Mouse (Mus musculus): ENCODE data around the gene Deaf1. TPM values are rescaled to one million over a fixed set of nuclear protein-coding genes. Genes with fewer than 3 reads are reported as not detected.

The Deaf1 gene
- total RNA-seq, 1 experiment from 2014 or later: 27.9 TPM

GRCm38 (mm10) chr7:141341689-141342226, 14.3 kb upstream of the Deaf1 start:
- ATAC-seq (ENCODE audit: extremely low read depth, insufficient number of reproducible peaks, low FRiP score, poor library complexity, severe bottlenecking): no peak

- no peak for ATAC-seq (ENCODE audit: extremely low read depth, insufficient number of reproducible peaks, low FRiP score, poor library complexity, severe bottlenecking)
Observed at GRCm38 (mm10) chr7:141340476-141340875, 13.0 kb upstream of the Deaf1 start.

GRCm38 (mm10) chr7:141340023-141340422, 12.5 kb upstream of the Deaf1 start:
- ATAC-seq (ENCODE audit: extremely low read depth, insufficient number of reproducible peaks, low FRiP score, poor library complexity, severe bottlenecking): no peak

- ATAC-seq (ENCODE audit: extremely low read depth, insufficient number of reproducible peaks, low FRiP score, poor library complexity, severe bottlenecking): no peak
Observed at GRCm38 (mm10) chr7:141339215-141339920, 11.9 kb upstream of the Deaf1 start.

- peak; percentile 51 for ATAC-seq (ENCODE audit: extremely low read depth, insufficient number of reproducible peaks, low FRiP score, poor library complexity, severe bottlenecking)
Observed at GRCm38 (mm10) chr7:141338576-141339131, 11.2 kb upstream of the Deaf1 start, which contains the start of gene Eps8l2. Eps8l2 (plus strand) TSS chr7:141338880.

- ATAC-seq (ENCODE audit: extremely low read depth, insufficient number of reproducible peaks, low FRiP score, poor library complexity, severe bottlenecking): no peak
Observed at GRCm38 (mm10) chr7:141337716-141338416, 10.4 kb upstream of the Deaf1 start.

GRCm38 (mm10) chr7:141336296-141336695, 8.8 kb upstream of the Deaf1 start:
- no peak for ATAC-seq (ENCODE audit: extremely low read depth, insufficient number of reproducible peaks, low FRiP score, poor library complexity, severe bottlenecking)

- ATAC-seq (ENCODE audit: extremely low read depth, insufficient number of reproducible peaks, low FRiP score, poor library complexity, severe bottlenecking): no peak
Observed at GRCm38 (mm10) chr7:141335682-141336081, 8.2 kb upstream of the Deaf1 start.

GRCm38 (mm10) chr7:141335044-141335579, 7.6 kb upstream of the Deaf1 start:
- no peak for ATAC-seq (ENCODE audit: extremely low read depth, insufficient number of reproducible peaks, low FRiP score, poor library complexity, severe bottlenecking)

- ATAC-seq (ENCODE audit: extremely low read depth, insufficient number of reproducible peaks, low FRiP score, poor library complexity, severe bottlenecking): no peak
Observed at GRCm38 (mm10) chr7:141331990-141332389, 4.5 kb upstream of the Deaf1 start.

GRCm38 (mm10) chr7:141330706-141331105, 3.2 kb upstream of the Deaf1 start:
- ATAC-seq (ENCODE audit: extremely low read depth, insufficient number of reproducible peaks, low FRiP score, poor library complexity, severe bottlenecking): no peak

GRCm38 (mm10) chr7:141328373-141328990, 992 bp upstream of the Deaf1 start:
- no peak for ATAC-seq (ENCODE audit: extremely low read depth, insufficient number of reproducible peaks, low FRiP score, poor library complexity, severe bottlenecking)

GRCm38 (mm10) chr7:141326546-141327446, 694 bp downstream of the Deaf1 start:
- ATAC-seq (ENCODE audit: extremely low read depth, insufficient number of reproducible peaks, low FRiP score, poor library complexity, severe bottlenecking): no peak

- ATAC-seq (ENCODE audit: extremely low read depth, insufficient number of reproducible peaks, low FRiP score, poor library complexity, severe bottlenecking): no peak
Observed at GRCm38 (mm10) chr7:141324686-141325085, 2.8 kb downstream of the Deaf1 start.

- no peak for ATAC-seq (ENCODE audit: extremely low read depth, insufficient number of reproducible peaks, low FRiP score, poor library complexity, severe bottlenecking)
Observed at GRCm38 (mm10) chr7:141319446-141319845, 8.0 kb downstream of the Deaf1 start.

GRCm38 (mm10) chr7:141317619-141318132, 9.8 kb downstream of the Deaf1 start:
- ATAC-seq (ENCODE audit: extremely low read depth, insufficient number of reproducible peaks, low FRiP score, poor library complexity, severe bottlenecking): no peak

- peak; percentile 83 for ATAC-seq (ENCODE audit: extremely low read depth, insufficient number of reproducible peaks, low FRiP score, poor library complexity, severe bottlenecking)
Observed at GRCm38 (mm10) chr7:141315974-141316373, 11.5 kb downstream of the Deaf1 start.

GRCm38 (mm10) chr7:141315076-141315475, 12.4 kb downstream of the Deaf1 start:
- ATAC-seq (ENCODE audit: extremely low read depth, insufficient number of reproducible peaks, low FRiP score, poor library complexity, severe bottlenecking): no peak
